Mouse (Mus musculus) MEL (cell line): ENCODE measurements at regions not wholly inside any gene's neighbourhood (a gene's known extent, or its start where the extent isn't known, plus 50 kb on each side); places are given as distances from the start of the nearest gene placed in this dataset.

Experiments
- DNase-seq: peaks from one replicate; pipeline ENCODE4 v3.0.0; 2011; ENCODE audit warnings: low read depth, low spot score
- H3K27ac ChIP-seq: 2 replicates; pipeline ENCODE4 v1.5.1; 2012; ENCODE audit warnings: low read depth, mild to moderate bottlenecking, control low read depth, low read length, moderate library complexity; ENCODE audit not compliant: control insufficient read depth
- H3K27me3 ChIP-seq, 2 experiments: fragments of 150-350 bp in 1 of 2; sonication (generic) in 1 of 2; 2 replicates each; pipeline ENCODE4 v1.6.1; 2012; ENCODE audit warnings: low read length in 2 of 2, mild to moderate bottlenecking in 2 of 2, improper control_type of control experiment in 1 of 2, moderate library complexity in 1 of 2; ENCODE audit not compliant: insufficient read depth in 2 of 2, control insufficient read depth in 1 of 2
- H3K36me3 ChIP-seq, 2 experiments: 2 replicates each; pipeline ENCODE4 v1.6.1; 2012 to 2014; ENCODE audit warnings: low read length in 2 of 2, improper control_type of control experiment in 1 of 2, inconsistent platforms in 1 of 2, mild to moderate bottlenecking in 1 of 2; ENCODE audit not compliant: insufficient read depth in 2 of 2, control insufficient read depth in 1 of 2
- H3K4me1 ChIP-seq, 2 experiments: fragments of 150-350 bp in 1 of 2; sonication (generic) in 1 of 2; 2 replicates each; pipeline ENCODE4 v1.6.1; 2012; ENCODE audit warnings: low read length in 2 of 2, improper control_type of control experiment in 1 of 2, mild to moderate bottlenecking in 1 of 2; ENCODE audit not compliant: insufficient read depth in 2 of 2, control insufficient read depth in 1 of 2
- H3K4me3 ChIP-seq, 2 experiments: fragments of 150-350 bp in 1 of 2; sonication (generic) in 1 of 2; 2 replicates each; pipeline ENCODE4 v1.5.1; 2012; ENCODE audit warnings: low read depth in 2 of 2, low read length in 2 of 2, mild to moderate bottlenecking in 2 of 2, moderate library complexity in 2 of 2, control low read depth in 1 of 2, improper control_type of control experiment in 1 of 2; ENCODE audit not compliant: control insufficient read depth in 1 of 2, insufficient read depth in 1 of 2
- H3K79me2 ChIP-seq: 2 replicates; pipeline ENCODE4 v1.6.1; 2012; ENCODE audit warnings: mild to moderate bottlenecking, low read length, moderate library complexity; ENCODE audit not compliant: control insufficient read depth, poor library complexity, insufficient read depth
- H3K9ac ChIP-seq: 2 replicates; pipeline ENCODE4 v1.6.1; 2012; ENCODE audit warnings: low read depth, mild to moderate bottlenecking, control low read depth, low read length, moderate library complexity; ENCODE audit not compliant: control insufficient read depth, poor library complexity, severe bottlenecking
- H3K9me3 ChIP-seq: fragments of 150-350 bp; sonication (generic); replicated peaks from 2 replicates; pipeline ENCODE4 v1.6.1; 2012; ENCODE audit warnings: mild to moderate bottlenecking, low read length, improper control_type of control experiment, moderate library complexity; ENCODE audit not compliant: insufficient read depth
- CHD1 ChIP-seq: IDR thresholded peaks from 2 replicates; pipeline ENCODE4 v1.6.1; 2012; ENCODE audit warnings: low read depth, mild to moderate bottlenecking, inconsistent platforms, low read length, improper control_type of control experiment
- E2F4 ChIP-seq: IDR thresholded peaks from 2 replicates; pipeline ENCODE4 v1.6.1; 2011; ENCODE audit warnings: low read depth, low read length, improper control_type of control experiment, borderline replicate concordance
- ELF1 ChIP-seq: IDR thresholded peaks from 2 replicates; pipeline ENCODE4 v1.6.1; 2014; ENCODE audit warnings: low read depth, mild to moderate bottlenecking, inconsistent platforms, low read length, improper control_type of control experiment, moderate library complexity
- ETS1 ChIP-seq: IDR thresholded peaks from 2 replicates; pipeline ENCODE4 v1.6.1; 2012; ENCODE audit warnings: low read depth, mild to moderate bottlenecking, inconsistent platforms, low read length, improper control_type of control experiment, moderate library complexity
- GABPA ChIP-seq: IDR thresholded peaks from 2 replicates; pipeline ENCODE4 v1.6.1; 2012; ENCODE audit warnings: low read depth, mild to moderate bottlenecking, inconsistent platforms, low read length, improper control_type of control experiment, moderate library complexity
- GATA1 ChIP-seq: IDR thresholded peaks from 2 replicates; pipeline ENCODE4 v1.6.1; 2011; ENCODE audit warnings: low read depth, low read length, improper control_type of control experiment
- HCFC1 ChIP-seq: IDR thresholded peaks from 2 replicates; pipeline ENCODE4 v1.6.1; 2012; ENCODE audit warnings: low read depth, mild to moderate bottlenecking, inconsistent platforms, low read length, improper control_type of control experiment, moderate library complexity
- MEF2A ChIP-seq: IDR thresholded peaks from 2 replicates; pipeline ENCODE4 v1.6.1; 2014; ENCODE audit warnings: low read depth, mild to moderate bottlenecking, inconsistent platforms, low read length, improper control_type of control experiment; ENCODE audit not compliant: poor library complexity, insufficient replicate concordance, severe bottlenecking; ENCODE audit errors: extremely low read depth
- MXI1 ChIP-seq: IDR thresholded peaks from 2 replicates; pipeline ENCODE4 v1.6.1; 2011; ENCODE audit warnings: mild to moderate bottlenecking, low read depth, low read length, improper control_type of control experiment
- MYB ChIP-seq: IDR thresholded peaks from 2 replicates; pipeline ENCODE4 v1.6.1; 2011; ENCODE audit warnings: mild to moderate bottlenecking, low read depth, low read length, improper control_type of control experiment
- MYC ChIP-seq: IDR thresholded peaks from 2 replicates; pipeline ENCODE4 v1.6.1; 2011; ENCODE audit warnings: low read depth, mild to moderate bottlenecking, low read length, improper control_type of control experiment, moderate library complexity
- NELFE ChIP-seq: IDR thresholded peaks from 2 replicates; pipeline ENCODE4 v1.6.1; 2011; ENCODE audit warnings: low read depth, low read length, improper control_type of control experiment
- NRF1 ChIP-seq: IDR thresholded peaks from 2 replicates; pipeline ENCODE4 v1.6.1; 2014; ENCODE audit warnings: low read depth, mild to moderate bottlenecking, inconsistent platforms, low read length, improper control_type of control experiment, moderate library complexity; ENCODE audit not compliant: poor library complexity, insufficient read depth, severe bottlenecking
- POLR2A ChIP-seq, 2 experiments: IDR thresholded peaks; 2 replicates each; pipeline ENCODE4 v1.6.1; 2011 to 2012; ENCODE audit warnings: low read length in 2 of 2, mild to moderate bottlenecking in 2 of 2, control low read depth in 1 of 2, improper control_type of control experiment in 1 of 2, low read depth in 1 of 2, moderate library complexity in 1 of 2; ENCODE audit not compliant: control insufficient read depth in 1 of 2, insufficient read depth in 1 of 2, poor library complexity in 1 of 2
- POLR2AphosphoS2 ChIP-seq: IDR thresholded peaks from 2 replicates; pipeline ENCODE4 v1.6.1; 2011; ENCODE audit warnings: low read length, improper control_type of control experiment
- POLR2AphosphoS5 ChIP-seq: IDR thresholded peaks from 2 replicates; pipeline ENCODE4 v1.6.1; 2012; ENCODE audit warnings: low read depth, borderline replicate concordance, mild to moderate bottlenecking, inconsistent platforms, low read length, moderate library complexity, mixed read lengths
- SIN3A ChIP-seq: IDR thresholded peaks from 2 replicates; pipeline ENCODE4 v1.6.1; 2012; ENCODE audit warnings: low read length, improper control_type of control experiment, inconsistent platforms
- TAL1 ChIP-seq: IDR thresholded peaks from 2 replicates; pipeline ENCODE4 v1.6.1; 2012; ENCODE audit warnings: mild to moderate bottlenecking, inconsistent platforms, low read length, moderate library complexity, mixed read lengths
- USF1 ChIP-seq: IDR thresholded peaks from 2 replicates; pipeline ENCODE4 v1.6.1; 2014; ENCODE audit warnings: low read depth, mild to moderate bottlenecking, inconsistent platforms, low read length, improper control_type of control experiment, moderate library complexity
- USF2 ChIP-seq, 2 experiments: IDR thresholded peaks; 2 replicates each; pipeline ENCODE4 v1.6.1; 2011 to 2012; ENCODE audit warnings: improper control_type of control experiment in 2 of 2, low read length in 2 of 2, borderline replicate concordance in 1 of 2, inconsistent platforms in 1 of 2, low read depth in 1 of 2, mild to moderate bottlenecking in 1 of 2; ENCODE audit not compliant: insufficient read depth in 1 of 2
- ZC3H11A ChIP-seq: IDR thresholded peaks from 2 replicates; pipeline ENCODE4 v1.6.1; 2012; ENCODE audit warnings: low read depth, mild to moderate bottlenecking, inconsistent platforms, low read length, improper control_type of control experiment
- ZKSCAN1 ChIP-seq: IDR thresholded peaks from 2 replicates; pipeline ENCODE4 v1.6.1; 2012; ENCODE audit warnings: low read depth, mild to moderate bottlenecking, inconsistent platforms, low read length, improper control_type of control experiment, moderate library complexity

DNA sequence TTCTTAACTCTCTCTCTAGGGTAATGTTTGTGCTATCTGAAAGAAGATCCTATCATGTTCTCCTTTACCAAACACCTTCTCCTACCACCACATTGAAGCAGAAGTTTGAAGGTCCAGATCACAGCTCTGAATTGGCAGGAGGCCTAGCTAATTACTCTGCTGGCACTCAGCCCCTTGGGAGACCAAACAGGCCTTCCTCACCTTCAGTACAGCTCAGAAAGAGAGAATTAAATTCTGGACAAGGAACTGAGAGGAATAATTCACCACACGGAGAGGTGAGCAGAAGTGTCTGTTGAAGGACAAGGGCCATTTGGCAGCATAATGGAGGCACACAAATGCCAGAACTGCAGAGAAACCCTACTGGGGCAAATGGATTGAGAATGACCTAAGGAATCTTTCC, 334.6 kb downstream of the Olfr1505 start:
- Histone ChIP-seq H3K27ac (no peak overlapping the region), H3K36me3 (no peaks in the 10 kb centered on the region), H3K9ac (no peak overlapping the region), H3K9me3 (no peaks in the 10 kb centered on the region), H3K4me1 (no peaks in the 10 kb centered on the region), H3K27me3 (no peaks in the 10 kb centered on the region), H3K4me3 (no peak overlapping the region), H3K79me2 (no peaks in the 10 kb centered on the region)
- TF ChIP-seq HCFC1 (no peak), POLR2AphosphoS2 (no peak), ZKSCAN1 (no peak), POLR2A (IDR thresholded peaks at IDR 0.05; ENCODE audit: control insufficient read depth in 1 of 2, insufficient read depth in 1 of 2, low read depth in 1 of 2, low read length in 2 of 2, poor library complexity in 1 of 2) (no peak), NRF1 (no peak), SIN3A (no peak), NELFE (no peak), MEF2A (no peak), CHD1 (no peak), MYB (no peak), TAL1 (no peak)
- no peak for DNase-seq

DNA sequence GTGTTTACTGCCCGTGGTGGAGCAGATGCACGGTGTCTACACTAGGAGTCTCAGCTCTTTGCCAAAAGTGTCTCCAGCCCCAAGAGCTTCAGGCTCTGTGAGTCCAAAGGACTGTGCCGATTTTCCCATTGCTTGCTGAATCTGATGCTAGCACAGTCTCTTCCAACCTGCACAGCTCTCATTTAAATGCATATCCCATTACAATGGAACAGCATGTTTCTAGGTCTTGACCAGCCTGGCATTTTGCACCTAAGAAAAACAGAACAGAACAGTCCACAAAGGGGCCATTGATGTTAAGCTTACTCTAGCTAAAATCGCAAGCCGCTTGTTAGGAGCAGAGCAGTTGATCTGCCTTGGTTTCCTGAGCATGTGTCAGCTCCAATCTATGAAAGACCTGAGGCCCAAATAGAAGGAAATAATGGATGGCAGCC, 339.2 kb downstream of the Tle4 start:
- H3K4me3 ChIP-seq: no peak overlapping the region
- no peaks in the 10 kb centered on the region for H3K9me3 ChIP-seq
- H3K27ac ChIP-seq: no peak overlapping the region
- H3K27me3 ChIP-seq: no peaks in the 10 kb centered on the region
- H3K36me3 ChIP-seq: no peaks in the 10 kb centered on the region
- no peak for DNase-seq
- no peaks in the 10 kb centered on the region for H3K4me1 ChIP-seq
- H3K9ac ChIP-seq: no peak overlapping the region
- no peak for TF ChIP-seq MYB
- no peak for TF ChIP-seq NRF1
- no peak for TF ChIP-seq POLR2AphosphoS2
- TF ChIP-seq POLR2AphosphoS5: no peak
- no peak for TF ChIP-seq ETS1
- TF ChIP-seq MEF2A: no peak
- TF ChIP-seq TAL1: no peak
- no peak for TF ChIP-seq POLR2A (IDR thresholded peaks at IDR 0.05; ENCODE audit: control insufficient read depth in 1 of 2, insufficient read depth in 1 of 2, low read depth in 1 of 2, low read length in 2 of 2, poor library complexity in 1 of 2)
- TF ChIP-seq USF2 (IDR thresholded peaks at IDR 0.05; ENCODE audit: borderline replicate concordance in 1 of 2, insufficient read depth in 1 of 2, low read depth in 1 of 2, low read length in 2 of 2): no peak
- no peak for TF ChIP-seq ZC3H11A
- TF ChIP-seq USF1: no peak
- no peak for TF ChIP-seq GATA1
- no peak for TF ChIP-seq E2F4
- TF ChIP-seq ELF1: no peak
- no peak for TF ChIP-seq MXI1
- no peak for TF ChIP-seq MYC
- TF ChIP-seq GABPA: no peak
- H3K79me2 ChIP-seq: no peaks in the 10 kb centered on the region
